Mouse (Mus musculus) cerebellum, adult 2 months (tissue): ENCODE measurements around the gene Bnip3.

Experiments
- CTCF ChIP-seq: fragments of 200-500 bp; IDR thresholded peaks from 2 replicates; pipeline ENCODE4 v1.5.1; 2011; ENCODE audit warnings: low read depth, mild to moderate bottlenecking, control low read depth, low read length, moderate library complexity, borderline replicate concordance; ENCODE audit not compliant: insufficient read depth
- POLR2A ChIP-seq: fragments of 200-500 bp; IDR thresholded peaks from 2 replicates; pipeline ENCODE4 v1.6.1; 2011; ENCODE audit warnings: low read length, control low read depth, borderline replicate concordance; ENCODE audit not compliant: insufficient read depth

- TF ChIP-seq CTCF (no peak), POLR2A (no peak)
These were observed 2.9 kb downstream of the Bnip3 start for GRCm38 (mm10) chr7:138906441-138906840.
